Mouse (Mus musculus) spleen, adult 2 months (tissue): ENCODE measurements around the gene Bmpr1a.

Experiments
- CTCF ChIP-seq: fragments of 200-500 bp; IDR thresholded peaks from 2 replicates; pipeline ENCODE4 v1.5.1; 2011; ENCODE audit warnings: mild to moderate bottlenecking, inconsistent platforms; ENCODE audit not compliant: insufficient read depth, insufficient read length, insufficient replicate concordance; ENCODE audit errors: extremely low read depth
- POLR2A ChIP-seq: fragments of 200-500 bp; IDR thresholded peaks from 2 replicates; pipeline ENCODE4 v1.6.1; 2011; ENCODE audit warnings: low read depth, low read length, inconsistent platforms

DNA sequence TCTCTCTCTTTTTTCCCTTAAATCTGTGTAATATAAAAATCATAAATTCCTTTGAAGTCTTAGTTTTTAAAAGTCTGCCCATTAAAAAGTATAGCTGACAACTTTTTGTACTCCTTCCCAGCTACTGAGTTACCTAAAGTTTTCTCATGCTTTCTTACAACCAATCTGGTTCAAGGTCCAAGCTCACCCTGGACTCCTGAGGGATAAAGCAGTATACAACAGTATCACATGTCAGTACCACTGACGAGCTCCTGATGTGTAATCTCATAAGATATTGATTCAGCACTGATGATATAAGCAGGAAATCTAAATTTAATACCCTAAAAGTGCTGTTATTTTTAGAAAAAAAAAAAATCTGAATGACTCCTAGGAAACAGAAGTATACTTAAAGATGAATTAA lies 12.2 kb downstream of the Bmpr1a start:
- TF ChIP-seq CTCF (no peak), POLR2A (no peak)
